Mouse (Mus musculus): ENCODE data around the gene Golm1.

GRCm38 (mm10) chr13:59652651-59653050, 23.0 kb downstream of the Golm1 start:
- no peak for TF ChIP-seq EP300 (IDR thresholded peaks at IDR 0.05)
- no peak for TF ChIP-seq CTCF (IDR thresholded peaks at IDR 0.05)
